Mouse (Mus musculus) E14TG2a.4 (cell line): ENCODE data around the gene Pmch.

Experiments used
- CTCF ChIP-seq: conservative IDR thresholded peaks from 2 replicates; pipeline ENCODE4 v1.5.1; 2014; ENCODE audit warnings: low read length
- POU5F1 ChIP-seq: IDR thresholded peaks from 2 replicates; pipeline ENCODE4 v1.6.1; 2014; ENCODE audit warnings: low read length, borderline replicate concordance

- TF ChIP-seq CTCF (no peak), POU5F1 (no peak)
Observed at GRCm38 (mm10) chr10:88044297-88044696, 46.6 kb upstream of the Pmch start.
